Mouse (Mus musculus): Measurements from ENCODE around the gene Sft2d1.

Sft2d1 gene

GRCm38 (mm10) chr17:8361281-8362103 is 50.6 kb downstream of the Sft2d1 start:
- no peak for DNase-seq (ENCODE audit: low read depth, low spot score)

GRCm38 (mm10) chr17:8367514-8368480 is 56.9 kb downstream of the Sft2d1 start:
- no peak for DNase-seq (ENCODE audit: low read depth, low spot score)

DNA sequence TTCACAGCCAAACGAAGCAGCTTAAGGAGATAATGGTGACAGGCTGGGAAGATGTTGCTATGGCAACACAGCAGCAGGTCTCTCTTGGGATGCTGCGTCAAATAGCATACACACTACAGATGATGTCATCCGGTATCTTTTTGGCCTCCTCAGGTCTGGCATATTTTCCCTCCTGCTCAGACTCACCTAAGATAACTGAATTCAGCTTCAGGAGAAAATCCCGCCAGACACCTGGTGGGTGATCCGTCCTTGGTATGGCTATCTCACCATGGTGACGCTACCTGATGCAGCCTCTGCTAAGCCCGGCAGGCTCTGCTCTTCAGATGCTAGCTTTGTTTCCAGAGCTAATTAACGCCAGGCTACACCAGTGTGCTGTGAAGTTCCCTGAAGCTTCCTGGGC is 57.7 kb downstream of the Sft2d1 start:
- DNase-seq (ENCODE audit: low read depth, low spot score) = peak; percentile 36

GRCm38 (mm10) chr17:8369171-8369570 is 58.3 kb downstream of the Sft2d1 start:
- no peak for DNase-seq (ENCODE audit: low read depth, low spot score)

DNA sequence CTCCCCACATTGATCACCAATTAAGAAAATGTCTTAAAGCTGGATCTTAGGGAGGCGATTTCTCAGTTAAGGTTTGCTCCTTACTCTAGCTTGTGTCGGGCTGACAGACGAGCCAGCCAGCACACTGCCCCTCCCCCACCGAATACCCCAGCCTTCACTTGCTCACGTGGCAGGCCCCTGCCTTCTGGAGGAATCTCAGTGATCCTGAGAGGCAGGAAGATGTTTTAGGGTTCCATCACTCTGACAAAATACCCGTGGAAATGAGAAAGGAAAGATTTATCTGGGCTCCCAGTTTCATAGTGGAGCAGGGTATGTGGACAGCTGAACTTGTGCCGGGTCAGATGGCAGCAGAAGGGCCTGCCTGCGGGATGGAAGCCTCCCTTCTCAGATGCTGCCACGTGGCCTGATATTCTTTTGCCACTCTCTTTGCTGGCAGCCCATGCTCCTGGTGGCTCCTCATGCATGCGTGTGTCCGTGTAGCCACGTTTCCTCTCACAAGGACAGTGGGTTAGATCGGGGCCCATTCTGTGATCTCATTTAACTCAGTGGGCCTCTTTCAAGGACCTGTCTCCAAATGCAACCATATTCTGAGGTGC is 59.8 kb downstream of the Sft2d1 start:
- DNase-seq (ENCODE audit: low read depth, low spot score) = no peak

- DNase-seq (ENCODE audit: low read depth, low spot score) = no peak
Measured at GRCm38 (mm10) chr17:8371834-8372233, 60.9 kb downstream of the Sft2d1 start.

DNA sequence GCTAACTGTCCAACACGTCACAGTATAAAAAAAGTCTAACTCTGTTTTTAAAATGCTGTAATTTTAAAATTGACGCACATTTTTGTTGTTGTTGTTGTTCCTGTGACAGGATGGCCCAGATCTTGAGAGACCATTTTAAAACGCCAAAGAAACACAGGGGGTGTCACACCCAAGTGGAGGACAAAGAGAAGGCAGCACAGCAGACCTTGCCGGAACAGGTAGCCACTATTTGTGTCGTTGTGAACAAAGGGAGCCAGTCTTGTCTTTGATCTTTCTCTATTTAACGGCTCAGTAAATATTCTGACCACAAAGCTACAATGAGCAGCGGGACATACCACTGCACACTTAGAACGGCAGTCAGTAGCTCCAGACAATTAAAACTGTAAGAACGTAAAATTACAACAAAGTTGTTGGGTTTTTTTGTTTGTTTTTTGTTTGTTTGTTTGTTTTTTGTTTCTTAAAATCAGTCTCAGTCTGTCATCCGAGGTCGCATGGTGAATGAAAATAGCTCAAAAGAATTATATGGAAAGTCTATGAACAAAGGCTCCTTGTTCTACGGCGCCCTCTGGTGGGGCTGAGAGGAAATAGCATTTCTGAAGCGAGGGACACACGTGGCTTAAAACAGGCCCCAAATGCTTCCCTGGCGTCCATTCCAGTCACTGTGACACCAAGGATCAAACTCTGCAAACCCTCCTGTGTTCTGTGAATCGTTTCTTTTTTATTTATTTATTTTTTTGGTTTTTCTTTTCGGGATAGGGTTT is 61.6 kb downstream of the Sft2d1 start:
- peak; percentile 63 for DNase-seq (ENCODE audit: low read depth, low spot score)
